Mouse (Mus musculus) limb, embryonic 14.5 days (tissue): ENCODE measurements around the gene Zfp871. TPM values are rescaled to one million over a fixed set of nuclear protein-coding genes. Genes with fewer than 3 reads are reported as not detected.

Experiments used
- ATAC-seq: fragments of 200-750 bp; cut with Nextera tagmentation; 2 replicates; pipeline ENCODE4 v1.8.0; 2017; ENCODE audit warnings: low read depth, moderate number of reproducible peaks, moderate TSS enrichment; ENCODE audit not compliant: low FRiP score
- DNase-seq: peaks from one replicate; pipeline ENCODE4 v3.0.0-alpha.2; 2015; ENCODE audit warnings: low spot score
- H3K27ac ChIP-seq: fragments of 300-500 bp; sonication (generic); replicated peaks from 2 replicates; pipeline ENCODE4 v1.5.1; 2014; ENCODE audit warnings: low read depth, mild to moderate bottlenecking, low read length, moderate library complexity, mixed read lengths
- H3K27me3 ChIP-seq: fragments of 300-500 bp; sonication (generic); 2 replicates; pipeline ENCODE4 v1.6.1; 2014; ENCODE audit warnings: low read length, mixed read lengths; ENCODE audit not compliant: control insufficient read depth, insufficient read depth
- H3K36me3 ChIP-seq: fragments of 300-500 bp; sonication (generic); 2 replicates; pipeline ENCODE4 v1.6.1; 2014; ENCODE audit warnings: mild to moderate bottlenecking, low read length, moderate library complexity, mixed read lengths; ENCODE audit not compliant: control insufficient read depth, insufficient read depth
- H3K4me1 ChIP-seq: fragments of 300-500 bp; sonication (generic); 2 replicates; pipeline ENCODE4 v1.6.1; 2014; ENCODE audit warnings: antibody characterized with exemption, low read length, mixed read lengths; ENCODE audit not compliant: control insufficient read depth, insufficient read depth
- H3K4me2 ChIP-seq: fragments of 300-500 bp; sonication (generic); replicated peaks from 2 replicates; pipeline ENCODE4 v1.6.1; 2014; ENCODE audit warnings: low read depth, mild to moderate bottlenecking, low read length, moderate library complexity; ENCODE audit not compliant: severe bottlenecking
- H3K4me3 ChIP-seq: fragments of 300-500 bp; sonication (generic); replicated peaks from 2 replicates; pipeline ENCODE4 v1.5.1; 2014; ENCODE audit warnings: low read length
- H3K9ac ChIP-seq: fragments of 300-500 bp; sonication (generic); 2 replicates; pipeline ENCODE4 v1.6.1; 2014; ENCODE audit warnings: mild to moderate bottlenecking, low read depth, low read length, moderate library complexity; ENCODE audit not compliant: severe bottlenecking
- H3K9me3 ChIP-seq: fragments of 300-500 bp; sonication (generic); 2 replicates; pipeline ENCODE4 v1.6.1; 2016; ENCODE audit warnings: low read length; ENCODE audit not compliant: control insufficient read depth
- POLR2A ChIP-seq: fragments of 200-500 bp; IDR thresholded peaks from 2 replicates; pipeline ENCODE4 v1.8.0; 2012; ENCODE audit warnings: inconsistent platforms, mild to moderate bottlenecking, moderate library complexity, borderline replicate concordance; ENCODE audit not compliant: insufficient read depth, insufficient read length; ENCODE audit errors: extremely low read depth
- WGBS: fragments of 180-500 bp; shearing (Covaris S2); extraction: QIAGEN DNeasy Blood & Tissue Kit; methylation state at CpG from one replicate; pipeline ENCODE4 v1.1.7; 2014; 5-methylcytosine and 5-hydroxymethylcytosine counted together
- polyA plus RNA-seq, 2 experiments: library from polyadenylated mRNA; depleted of rRNA in 1 of 2; stranded (reverse) in 1 of 2; unstranded in 1 of 2; fragments of >200 nt; fragmentation: Nextera tagmentation in 1 of 2; extraction: Ambion mirVana in 1 of 2; gene quantifications; 2 replicates each; pipeline versions ENCODE4 v1.2.1 to v1.2.3; 2012 to 2014

Zfp871 gene
- polyA plus RNA-seq, 2 experiments: 24.9 to 46.7 TPM

- Histone ChIP-seq H3K27me3 (no peaks in the 10 kb centered on the region), H3K4me1 (peaks cover 17% of the 10 kb centered on the region), H3K4me2 (peak overlapping the region; percentile 63), H3K27ac (peak overlapping the region; percentile 86), H3K4me3 (peak overlapping the region; percentile 82), H3K9me3 (no peaks in the 10 kb centered on the region), H3K36me3 (peaks cover 33% of the 10 kb centered on the region), H3K9ac (peak overlapping the region; percentile 92)
- ATAC-seq (peak; percentile 83), DNase-seq (no peak)
- TF ChIP-seq POLR2A: no peak
- under 1% methylated on average over 31 of the region's 31 CpGs for WGBS
Observed at GRCm38 (mm10) chr17:32787436-32788093, 522 bp downstream of the Zfp871 start.

GRCm38 (mm10) chr17:32786944-32787343 lies 1.1 kb downstream of the Zfp871 start:
- no peak for DNase-seq
- no peak for TF ChIP-seq POLR2A
- Histone ChIP-seq H3K9ac (peak overlapping the region; percentile 92), H3K27ac (no peak overlapping the region), H3K27me3 (no peaks in the 10 kb centered on the region), H3K4me2 (peak overlapping the region; percentile 63), H3K4me3 (peak overlapping the region; percentile 82), H3K36me3 (peaks cover 33% of the 10 kb centered on the region), H3K9me3 (no peaks in the 10 kb centered on the region), H3K4me1 (peaks cover 17% of the 10 kb centered on the region)
- ATAC-seq: no peak
- 69% methylated on average over 6 of the region's 6 CpGs for WGBS

- Histone ChIP-seq H3K27ac (no peak overlapping the region), H3K36me3 (peaks cover 33% of the 10 kb centered on the region), H3K4me3 (no peak overlapping the region), H3K4me2 (no peak overlapping the region), H3K27me3 (no peaks in the 10 kb centered on the region), H3K4me1 (peaks cover 17% of the 10 kb centered on the region), H3K9me3 (no peaks in the 10 kb centered on the region), H3K9ac (no peak overlapping the region)
- no peak for DNase-seq
- no peak for ATAC-seq
- TF ChIP-seq POLR2A: no peak
- WGBS: 82% methylated on average over 3 of the region's 3 CpGs
Observed at GRCm38 (mm10) chr17:32785656-32786055, 2.4 kb downstream of the Zfp871 start.

- no peak for TF ChIP-seq POLR2A
- 91% methylated on average over 3 of the region's 3 CpGs for WGBS
- no peak for ATAC-seq
- Histone ChIP-seq H3K4me3 (no peak overlapping the region), H3K36me3 (peaks cover 60% of the 10 kb centered on the region), H3K27me3 (no peaks in the 10 kb centered on the region), H3K4me2 (no peak overlapping the region), H3K4me1 (no peaks in the 10 kb centered on the region), H3K9me3 (no peaks in the 10 kb centered on the region), H3K9ac (no peak overlapping the region), H3K27ac (no peak overlapping the region)
- DNase-seq: no peak
Observed at GRCm38 (mm10) chr17:32777564-32777963, 10.5 kb downstream of the Zfp871 start.

GRCm38 (mm10) chr17:32771213-32771612 lies 16.9 kb downstream of the Zfp871 start:
- Histone ChIP-seq H3K9ac (no peak overlapping the region), H3K9me3 (0 out of 2 replicates have a peak, but pooled peaks cover 5% of the 10 kb centered on the region), H3K27ac (no peak overlapping the region), H3K4me1 (no peaks in the 10 kb centered on the region), H3K36me3 (peaks cover 90% of the 10 kb centered on the region), H3K4me3 (no peak overlapping the region), H3K27me3 (no peaks in the 10 kb centered on the region), H3K4me2 (no peak overlapping the region)
- no peak for ATAC-seq
- DNase-seq: no peak
- 86% methylated on average over 1 of the region's 1 CpGs for WGBS
- no peak for TF ChIP-seq POLR2A

- Histone ChIP-seq H3K27ac (no peak overlapping the region), H3K4me3 (no peak overlapping the region), H3K36me3 (peaks cover 67% of the 10 kb centered on the region), H3K27me3 (no peaks in the 10 kb centered on the region), H3K9ac (no peak overlapping the region), H3K4me2 (no peak overlapping the region), H3K9me3 (0 out of 2 replicates have a peak, but pooled peaks cover 7% of the 10 kb centered on the region), H3K4me1 (no peaks in the 10 kb centered on the region)
- 96% methylated on average over 2 of the region's 2 CpGs for WGBS
- ATAC-seq: no peak
- TF ChIP-seq POLR2A: no peak
- DNase-seq: no peak
Observed at GRCm38 (mm10) chr17:32766422-32766821, 21.7 kb downstream of the Zfp871 start.
